In genomic region chr10:22726295-22726694, GRCm38 (mm10) we compare ENCODE assay signal across 25 mouse cellular contexts. TPM values are rescaled to one million over a fixed set of nuclear protein-coding genes. Genes with fewer than 3 reads are reported as not detected.
DNase-seq lines count a peak whose midpoint lies in the region; ATAC-seq and TF ChIP-seq lines count a peak whose summit lies in the region.
"Had no signal": no experiment of that assay in that cellular context is flagged by ENCODE, and none has a peak within 500 bp of the region (broad histone marks: within the 10 kb centered on the region; RNA-seq: fewer than 3 reads in every experiment).

No protein-coding gene starts in this region.

- no peak for ATAC-seq in forebrain, embryonic 12.5 days (ENCODE audit: low FRiP score)
- ATAC-seq in forebrain, embryonic 11.5 days (replicated peaks; ENCODE audit: low FRiP score) = no peak
- no peak for ATAC-seq in liver, embryonic 12.5 days
- no peak for ATAC-seq in liver, postnatal 0 days
- ATAC-seq in neural tube, embryonic 15.5 days (ENCODE audit: low FRiP score) = no peak
- ATAC-seq: inflammation-experienced regulatory T-cells, adult 6 months; Patski had no signal

- no peak overlapping the region for H3K4me2 ChIP-seq in forebrain, embryonic 12.5 days
- no peak overlapping the region for H3K4me2 ChIP-seq in forebrain, embryonic 11.5 days (ENCODE audit: low read depth, low read length, severe bottlenecking)
- 0 out of 2 replicates have a peak overlapping the region, but pooled peaks have one; percentile 17 for H3K4me2 ChIP-seq in liver, embryonic 12.5 days
- no peak overlapping the region for H3K4me2 ChIP-seq in liver, postnatal 0 days (ENCODE audit: low read depth, low read length)
- H3K4me2 ChIP-seq in neural tube, embryonic 15.5 days = no peak overlapping the region
- H3K4me2 ChIP-seq: embryonic facial prominence, embryonic 12.5 days; heart, embryonic 12.5 days; midbrain, embryonic 12.5 days; stomach, embryonic 15.5 days had no signal

- no peak for DNase-seq in forebrain, embryonic 11.5 days (ENCODE audit: low spot score)
- no peak for DNase-seq in liver, postnatal 0 days
- DNase-seq in brain, embryonic 14.5 days (ENCODE audit: low read depth) = peak; percentile 58
- no peak for DNase-seq in frontal cortex, postnatal 14 days (ENCODE audit: low spot score in 2 of 2)
- DNase-seq: adrenal gland, postnatal 36 days; cerebellum, adult 11 months; cerebellum, adult 9-11 months; heart, adult 18-20 months; heart, postnatal 10 days; kidney, adult 8-10 months; kidney, postnatal 10 days; lung, adult 2 months; lung, postnatal 14 days; thymus, postnatal 36 days had no signal

- no peaks in the 10 kb centered on the region for H3K36me3 ChIP-seq in forebrain, embryonic 12.5 days (replicated peaks)
- H3K36me3 ChIP-seq in forebrain, embryonic 11.5 days (ENCODE audit: control insufficient read depth, insufficient read depth, low read length) = no peaks in the 10 kb centered on the region
- H3K36me3 ChIP-seq in liver, embryonic 12.5 days = no peaks in the 10 kb centered on the region
- no peaks in the 10 kb centered on the region for H3K36me3 ChIP-seq in liver, postnatal 0 days (replicated peaks; ENCODE audit: insufficient read depth, low read length)
- no peaks in the 10 kb centered on the region for H3K36me3 ChIP-seq in neural tube, embryonic 15.5 days
- H3K36me3 ChIP-seq: embryonic facial prominence, embryonic 12.5 days; heart, embryonic 12.5 days; midbrain, embryonic 12.5 days had no signal

- 66% methylated on average over 7 of the region's 7 CpGs for WGBS in forebrain, embryonic 12.5 days
- WGBS in forebrain, embryonic 11.5 days = 79% methylated on average over 7 of the region's 7 CpGs
- WGBS in liver, embryonic 12.5 days (ENCODE audit: insufficient replicate concordance) = 66% methylated on average over 7 of the region's 7 CpGs
- 78% methylated on average over 7 of the region's 7 CpGs for WGBS in liver, postnatal 0 days (ENCODE audit: insufficient replicate concordance)
- 45% methylated on average over 7 of the region's 7 CpGs for WGBS in neural tube, embryonic 15.5 days

- TF ChIP-seq EP300 in liver, postnatal 0 days (IDR thresholded peaks at IDR 0.05; ENCODE audit: low read depth) = no peak

- no peaks in the 10 kb centered on the region for H3K9me3 ChIP-seq in forebrain, embryonic 12.5 days
- no peaks in the 10 kb centered on the region for H3K9me3 ChIP-seq in forebrain, embryonic 11.5 days (ENCODE audit: control insufficient read depth, low read length)
- H3K9me3 ChIP-seq in liver, embryonic 12.5 days (replicated peaks) = no peaks in the 10 kb centered on the region
- no peaks in the 10 kb centered on the region for H3K9me3 ChIP-seq in liver, postnatal 0 days (ENCODE audit: low read length)
- no peaks in the 10 kb centered on the region for H3K9me3 ChIP-seq in neural tube, embryonic 15.5 days (replicated peaks)
- H3K9me3 ChIP-seq: embryonic facial prominence, embryonic 12.5 days; heart, embryonic 12.5 days; limb, embryonic 10.5 days; midbrain, embryonic 12.5 days; stomach, embryonic 15.5 days had no signal

- H3K4me3 ChIP-seq in forebrain, embryonic 12.5 days (replicated peaks) = no peak overlapping the region
- H3K4me3 ChIP-seq in forebrain, embryonic 11.5 days (ENCODE audit: low read depth, low read length) = no peak overlapping the region
- no peak overlapping the region for H3K4me3 ChIP-seq in liver, embryonic 12.5 days
- H3K4me3 ChIP-seq in liver, postnatal 0 days (ENCODE audit: low read depth, low read length) = no peak overlapping the region
- H3K4me3 ChIP-seq in neural tube, embryonic 15.5 days (replicated peaks) = no peak overlapping the region
- H3K4me3 ChIP-seq: embryonic facial prominence, embryonic 12.5 days; heart, embryonic 12.5 days; left cerebral cortex, adult 2 months; limb, embryonic 10.5 days; midbrain, embryonic 12.5 days; stomach, embryonic 15.5 days had no signal

- 0 out of 2 replicates have a peak overlapping the region, but pooled peaks have one; percentile 13 for H3K27ac ChIP-seq in forebrain, embryonic 12.5 days
- no peak overlapping the region for H3K27ac ChIP-seq in forebrain, embryonic 11.5 days (ENCODE audit: low read depth, low read length)
- peak overlapping the region; percentile 17; the same call in 1 of the 2 replicates for H3K27ac ChIP-seq in liver, embryonic 12.5 days
- no peak overlapping the region for H3K27ac ChIP-seq in liver, postnatal 0 days (ENCODE audit: low read depth)
- 0 out of 2 replicates have a peak overlapping the region, but pooled peaks have one; percentile 28 for H3K27ac ChIP-seq in neural tube, embryonic 15.5 days (replicated peaks)
- H3K27ac ChIP-seq: embryonic facial prominence, embryonic 12.5 days; left cerebral cortex, adult 2 months; limb, embryonic 10.5 days; midbrain, embryonic 12.5 days; stomach, embryonic 15.5 days had no signal

- H3K9ac ChIP-seq in forebrain, embryonic 12.5 days = no peak overlapping the region
- H3K9ac ChIP-seq in forebrain, embryonic 11.5 days (ENCODE audit: low read length) = no peak overlapping the region
- H3K9ac ChIP-seq in liver, embryonic 12.5 days = no peak overlapping the region
- H3K9ac ChIP-seq in liver, postnatal 0 days (replicated peaks) = no peak overlapping the region
- no peak overlapping the region for H3K9ac ChIP-seq in neural tube, embryonic 15.5 days (replicated peaks)
- H3K9ac ChIP-seq: embryonic facial prominence, embryonic 12.5 days; heart, embryonic 12.5 days; midbrain, embryonic 12.5 days; stomach, embryonic 15.5 days had no signal

- no peaks in the 10 kb centered on the region for H3K27me3 ChIP-seq in forebrain, embryonic 12.5 days
- no peaks in the 10 kb centered on the region for H3K27me3 ChIP-seq in forebrain, embryonic 11.5 days (ENCODE audit: control insufficient read depth, insufficient read depth, low read length)
- no peaks in the 10 kb centered on the region for H3K27me3 ChIP-seq in liver, embryonic 12.5 days (replicated peaks)
- H3K27me3 ChIP-seq in liver, postnatal 0 days (ENCODE audit: insufficient read depth, low read length) = no peaks in the 10 kb centered on the region
- H3K27me3 ChIP-seq in neural tube, embryonic 15.5 days (replicated peaks) = no peaks in the 10 kb centered on the region
- H3K27me3 ChIP-seq: embryonic facial prominence, embryonic 12.5 days; heart, embryonic 12.5 days; midbrain, embryonic 12.5 days; Patski; stomach, embryonic 15.5 days had no signal

- peaks cover 30% of the 10 kb centered on the region for H3K4me1 ChIP-seq in forebrain, embryonic 12.5 days
- H3K4me1 ChIP-seq in forebrain, embryonic 11.5 days (replicated peaks; ENCODE audit: control insufficient read depth, insufficient read depth, low read length) = peaks cover 10% of the 10 kb centered on the region
- peaks cover 80% of the 10 kb centered on the region for H3K4me1 ChIP-seq in liver, embryonic 12.5 days
- peaks cover 15% of the 10 kb centered on the region for H3K4me1 ChIP-seq in liver, postnatal 0 days (ENCODE audit: insufficient read depth)
- peaks cover 38% of the 10 kb centered on the region for H3K4me1 ChIP-seq in neural tube, embryonic 15.5 days

- no peak for TF ChIP-seq POLR2A in brain, embryonic 14.5 days (IDR thresholded peaks at IDR 0.05; ENCODE audit: borderline replicate concordance, extremely low read depth, insufficient read depth, insufficient read length, poor library complexity, severe bottlenecking)

- no peak for TF ChIP-seq CTCF in liver, postnatal 0 days (IDR thresholded peaks at IDR 0.05; ENCODE audit: low read depth)
- no peak for TF ChIP-seq CTCF in brain, embryonic 14.5 days (IDR thresholded peaks at IDR 0.05; ENCODE audit: borderline replicate concordance, extremely low read depth, insufficient read depth, insufficient read length)

RNA-seq across cellular contexts. Expression of gene Tbpl1, which starts 5.4 kb away (rescaled TPM):
- 118 and 122 TPM in 2 replicates for polyA plus RNA-seq in forebrain, embryonic 12.5 days (2016; fragmentation: Nextera tagmentation; extraction: Ambion mirVana)
- polyA plus RNA-seq in forebrain, embryonic 11.5 days (2014; fragmentation: Nextera tagmentation; extraction: Ambion mirVana) = 109 and 111 TPM in 2 replicates
- polyA plus RNA-seq in liver, embryonic 12.5 days (2016; fragmentation: Nextera tagmentation; extraction: Ambion mirVana) = 34.4 and 34.7 TPM in 2 replicates
- 17.4 and 19.4 TPM in 2 replicates for polyA plus RNA-seq in liver, postnatal 0 days (2015; fragmentation: Nextera tagmentation; extraction: Ambion mirVana)
- polyA plus RNA-seq in brain, embryonic 14.5 days (2012; rRNA removed) = 68.4 and 68.5 TPM in 2 replicates
- 72.4 and 88.3 TPM in 2 replicates for polyA plus RNA-seq in neural tube, embryonic 15.5 days (2015; fragmentation: Nextera tagmentation; extraction: Ambion mirVana)

Comparison
In these comparisons a context has a peak if more than half of its experiments do, and no peak if none do; other contexts are left out.
1. H3K27ac ChIP-seq: peak in forebrain, embryonic 12.5 days (single experiment), liver, embryonic 12.5 days (single experiment) and neural tube, embryonic 15.5 days (single experiment); none in forebrain, embryonic 11.5 days (single experiment) and liver, postnatal 0 days (single experiment).